Mouse (Mus musculus): ENCODE data around the gene Kif22. TPM values are rescaled to one million over a fixed set of nuclear protein-coding genes. Genes with fewer than 3 reads are reported as not detected.

The Kif22 gene
- polyA plus RNA-seq, 1 experiment: 5.8 TPM

- Histone ChIP-seq H3K36me3 (ENCODE audit: control insufficient read depth, insufficient read depth, low read length) (peaks cover 24% of the 10 kb centered on the region), H3K27ac (ENCODE audit: insufficient read depth, low read depth, low read length) (no peak overlapping the region), H3K27me3 (ENCODE audit: control insufficient read depth, insufficient read depth, low read length) (no peaks in the 10 kb centered on the region), H3K4me1 (ENCODE audit: control insufficient read depth, insufficient read depth, insufficient read length, low read length) (peaks cover 13% of the 10 kb centered on the region), H3K4me3 (ENCODE audit: low read depth, low read length) (no peak overlapping the region)
- TF ChIP-seq CTCF (IDR thresholded peaks at IDR 0.05; ENCODE audit: extremely low read depth, insufficient read length, insufficient replicate concordance, low read depth, low read length): no peak
- no peak for TF ChIP-seq POLR2A (IDR thresholded peaks at IDR 0.05; ENCODE audit: low read depth, low read length)
- WGBS: 87% methylated on average over 3 of the region's 3 CpGs
Measured at GRCm38 (mm10) chr7:127020031-127020430, 22.2 kb downstream of the Kif22 start.

GRCm38 (mm10) chr7:127019306-127019960, 22.8 kb downstream of the Kif22 start:
- TF ChIP-seq POLR2A (IDR thresholded peaks at IDR 0.05; ENCODE audit: low read depth, low read length) (no peak), CTCF (IDR thresholded peaks at IDR 0.05; ENCODE audit: extremely low read depth, insufficient read length, insufficient replicate concordance, low read depth, low read length) (no peak)
- Histone ChIP-seq H3K36me3 (ENCODE audit: control insufficient read depth, insufficient read depth, low read length) (peaks cover 25% of the 10 kb centered on the region), H3K4me3 (ENCODE audit: low read depth, low read length) (no peak overlapping the region), H3K27me3 (ENCODE audit: control insufficient read depth, insufficient read depth, low read length) (no peaks in the 10 kb centered on the region), H3K27ac (ENCODE audit: insufficient read depth, low read depth, low read length) (no peak overlapping the region), H3K4me1 (ENCODE audit: control insufficient read depth, insufficient read depth, insufficient read length, low read length) (peaks cover 13% of the 10 kb centered on the region)
- 79% methylated on average over 14 of the region's 14 CpGs for WGBS

GRCm38 (mm10) chr7:127018416-127019305, 23.6 kb downstream of the Kif22 start:
- Histone ChIP-seq H3K27ac (ENCODE audit: insufficient read depth, low read depth, low read length) (no peak overlapping the region), H3K4me1 (ENCODE audit: control insufficient read depth, insufficient read depth, insufficient read length, low read length) (peaks cover 13% of the 10 kb centered on the region), H3K36me3 (ENCODE audit: control insufficient read depth, insufficient read depth, low read length) (peaks cover 17% of the 10 kb centered on the region), H3K4me3 (ENCODE audit: low read depth, low read length) (no peak overlapping the region), H3K27me3 (ENCODE audit: control insufficient read depth, insufficient read depth, low read length) (no peaks in the 10 kb centered on the region)
- TF ChIP-seq POLR2A (IDR thresholded peaks at IDR 0.05; ENCODE audit: low read depth, low read length) (no peak), CTCF (IDR thresholded peaks at IDR 0.05; ENCODE audit: extremely low read depth, insufficient read length, insufficient replicate concordance, low read depth, low read length) (no peak)
- WGBS: 87% methylated on average over 15 of the region's 15 CpGs

- WGBS: 66% methylated on average over 6 of the region's 6 CpGs
- Histone ChIP-seq H3K4me3 (ENCODE audit: low read depth, low read length) (no peak overlapping the region), H3K36me3 (ENCODE audit: control insufficient read depth, insufficient read depth, low read length) (peaks cover 11% of the 10 kb centered on the region; the same call in 1 of the 2 replicates), H3K4me1 (ENCODE audit: control insufficient read depth, insufficient read depth, insufficient read length, low read length) (peaks cover 19% of the 10 kb centered on the region), H3K27ac (ENCODE audit: insufficient read depth, low read depth, low read length) (no peak overlapping the region), H3K27me3 (ENCODE audit: control insufficient read depth, insufficient read depth, low read length) (no peaks in the 10 kb centered on the region)
- TF ChIP-seq CTCF (IDR thresholded peaks at IDR 0.05; ENCODE audit: extremely low read depth, insufficient read length, insufficient replicate concordance, low read depth, low read length) (no peak), POLR2A (IDR thresholded peaks at IDR 0.05; ENCODE audit: low read depth, low read length) (no peak)
Measured at GRCm38 (mm10) chr7:127017950-127018345, 24.3 kb downstream of the Kif22 start.

- peak within 1 kb of the TSS; percentile 90 for H3K27ac ChIP-seq (ENCODE audit: insufficient read depth, low read depth, low read length)
- H3K36me3 ChIP-seq (ENCODE audit: control insufficient read depth, insufficient read depth, low read length): peaks cover 6% of the 10 kb centered on the region; the same call in 1 of the 2 replicates
- 2% methylated on average over 39 of the region's 39 CpGs for WGBS
- TF ChIP-seq POLR2A (IDR thresholded peaks at IDR 0.05; ENCODE audit: low read depth, low read length): peak; percentile 68
- TF ChIP-seq CTCF (IDR thresholded peaks at IDR 0.05; ENCODE audit: extremely low read depth, insufficient read length, insufficient replicate concordance, low read depth, low read length): peak; percentile 98
- peaks cover 25% of the 10 kb centered on the region for H3K4me1 ChIP-seq (ENCODE audit: control insufficient read depth, insufficient read depth, insufficient read length, low read length)
- H3K27me3 ChIP-seq (ENCODE audit: control insufficient read depth, insufficient read depth, low read length): no peaks in the 10 kb centered on the region
- peak within 1 kb of the TSS; percentile 68 for H3K4me3 ChIP-seq (ENCODE audit: low read depth, low read length)
Measured at GRCm38 (mm10) chr7:127016971-127017949, 25.0 kb downstream of the Kif22 start, which contains the start of gene Pagr1a. Gene Pagr1a (minus strand): TSS chr7:127017352.

GRCm38 (mm10) chr7:127016486-127016938, 25.8 kb downstream of the Kif22 start:
- H3K27ac ChIP-seq (ENCODE audit: insufficient read depth, low read depth, low read length): peak overlapping the region; percentile 90
- peak overlapping the region; percentile 68 for H3K4me3 ChIP-seq (ENCODE audit: low read depth, low read length)
- WGBS: under 1% methylated on average over 22 of the region's 22 CpGs
- peaks cover 5% of the 10 kb centered on the region for H3K36me3 ChIP-seq (ENCODE audit: control insufficient read depth, insufficient read depth, low read length)
- TF ChIP-seq POLR2A (IDR thresholded peaks at IDR 0.05; ENCODE audit: low read depth, low read length) (no peak; the same call in 1 of the 2 replicates), CTCF (IDR thresholded peaks at IDR 0.05; ENCODE audit: extremely low read depth, insufficient read length, insufficient replicate concordance, low read depth, low read length) (no peak)
- peaks cover 30% of the 10 kb centered on the region for H3K4me1 ChIP-seq (ENCODE audit: control insufficient read depth, insufficient read depth, insufficient read length, low read length)
- no peaks in the 10 kb centered on the region for H3K27me3 ChIP-seq (ENCODE audit: control insufficient read depth, insufficient read depth, low read length)

Measured in small intestine, adult 2 months (tissue).